Mouse (Mus musculus): ENCODE data around the gene Scp2. TPM values are rescaled to one million over a fixed set of nuclear protein-coding genes. Genes with fewer than 3 reads are reported as not detected.

The Scp2 gene
- polyA plus RNA-seq, 1 experiment from 2014 or later = 225 TPM

GRCm38 (mm10) chr4:108136938-108137337, 7.9 kb downstream of the Scp2 start:
- Histone ChIP-seq H3K4me2 (no peak overlapping the region), H3K4me1 (no peaks in the 10 kb centered on the region), H3K36me3 (no peaks in the 10 kb centered on the region), H3K9me3 (replicated peaks) (no peaks in the 10 kb centered on the region), H3K9ac (replicated peaks) (no peak overlapping the region), H3K27ac (replicated peaks) (no peak overlapping the region), H3K4me3 (replicated peaks) (no peak overlapping the region), H3K27me3 (replicated peaks) (no peaks in the 10 kb centered on the region)
- 91% methylated on average over 5 of the region's 5 CpGs for WGBS
- no peak for ATAC-seq (ENCODE audit: low FRiP score)

GRCm38 (mm10) chr4:108130452-108130851, 14.3 kb downstream of the Scp2 start:
- Histone ChIP-seq H3K27ac (replicated peaks) (no peak overlapping the region), H3K4me2 (no peak overlapping the region)
- WGBS = 93% methylated on average over 3 of the region's 3 CpGs

GRCm38 (mm10) chr4:108128339-108128738, 16.5 kb downstream of the Scp2 start:
- Histone ChIP-seq H3K36me3 (no peaks in the 10 kb centered on the region), H3K27ac (replicated peaks) (no peak overlapping the region), H3K27me3 (replicated peaks) (no peaks in the 10 kb centered on the region), H3K4me1 (no peaks in the 10 kb centered on the region), H3K4me2 (no peak overlapping the region), H3K9me3 (replicated peaks) (no peaks in the 10 kb centered on the region), H3K9ac (replicated peaks) (no peak overlapping the region), H3K4me3 (replicated peaks) (no peak overlapping the region)
- WGBS = 90% methylated on average over 2 of the region's 2 CpGs
- ATAC-seq (ENCODE audit: low FRiP score) = no peak

More at GRCm38 (mm10) chr4:108130452-108130851, 14.3 kb downstream of the Scp2 start:
- no peaks in the 10 kb centered on the region for H3K27me3 ChIP-seq (replicated peaks)
- no peak overlapping the region for H3K4me3 ChIP-seq (replicated peaks)
- H3K36me3 ChIP-seq = no peaks in the 10 kb centered on the region
- ATAC-seq (ENCODE audit: low FRiP score) = no peak
- H3K9ac ChIP-seq (replicated peaks) = no peak overlapping the region
- no peaks in the 10 kb centered on the region for H3K9me3 ChIP-seq (replicated peaks)
- no peaks in the 10 kb centered on the region for H3K4me1 ChIP-seq

- Histone ChIP-seq H3K27me3 (replicated peaks) (no peaks in the 10 kb centered on the region), H3K4me2 (no peak overlapping the region), H3K4me3 (replicated peaks) (no peak overlapping the region), H3K9ac (replicated peaks) (no peak overlapping the region), H3K27ac (replicated peaks) (no peak overlapping the region), H3K36me3 (no peaks in the 10 kb centered on the region), H3K9me3 (replicated peaks) (no peaks in the 10 kb centered on the region), H3K4me1 (no peaks in the 10 kb centered on the region)
- WGBS = 92% methylated on average over 5 of the region's 5 CpGs
- no peak for ATAC-seq (ENCODE audit: low FRiP score)
Measured at GRCm38 (mm10) chr4:108127516-108127915, 17.3 kb downstream of the Scp2 start.

- Histone ChIP-seq H3K4me1 (no peaks in the 10 kb centered on the region), H3K9me3 (replicated peaks) (no peaks in the 10 kb centered on the region), H3K36me3 (no peaks in the 10 kb centered on the region), H3K27ac (replicated peaks) (no peak overlapping the region), H3K4me3 (replicated peaks) (no peak overlapping the region), H3K9ac (replicated peaks) (no peak overlapping the region), H3K4me2 (no peak overlapping the region), H3K27me3 (replicated peaks) (no peaks in the 10 kb centered on the region)
- 92% methylated on average over 4 of the region's 4 CpGs for WGBS
- ATAC-seq (ENCODE audit: low FRiP score) = no peak
Measured at GRCm38 (mm10) chr4:108126260-108126659, 18.5 kb downstream of the Scp2 start.

- no peak overlapping the region for H3K4me2 ChIP-seq
- H3K4me3 ChIP-seq (replicated peaks) = no peak overlapping the region
- no peaks in the 10 kb centered on the region for H3K36me3 ChIP-seq
- 97% methylated on average over 1 of the region's 1 CpGs for WGBS
- no peak for ATAC-seq (ENCODE audit: low FRiP score)
- no peaks in the 10 kb centered on the region for H3K9me3 ChIP-seq (replicated peaks)
- H3K9ac ChIP-seq (replicated peaks) = no peak overlapping the region
- H3K27me3 ChIP-seq (replicated peaks) = no peaks in the 10 kb centered on the region
- no peaks in the 10 kb centered on the region for H3K4me1 ChIP-seq
- no peak overlapping the region for H3K27ac ChIP-seq (replicated peaks)
Measured at GRCm38 (mm10) chr4:108124104-108124503, 20.7 kb downstream of the Scp2 start.

GRCm38 (mm10) chr4:108117924-108118876, 26.6 kb downstream of the Scp2 start:
- Histone ChIP-seq H3K4me1 (no peaks in the 10 kb centered on the region), H3K27ac (replicated peaks) (peak overlapping the region; percentile 72), H3K4me3 (replicated peaks) (peak overlapping the region; percentile 60), H3K27me3 (replicated peaks) (no peaks in the 10 kb centered on the region), H3K36me3 (no peaks in the 10 kb centered on the region), H3K4me2 (peak overlapping the region; percentile 60), H3K9me3 (replicated peaks) (no peaks in the 10 kb centered on the region), H3K9ac (replicated peaks) (peak overlapping the region; percentile 61)
- 13% methylated on average over 45 of the region's 45 CpGs for WGBS
- peak; percentile 96 for ATAC-seq (ENCODE audit: low FRiP score)

- Histone ChIP-seq H3K9ac (replicated peaks) (no peak overlapping the region), H3K4me2 (0 out of 2 replicates have a peak overlapping the region, but pooled peaks have one; percentile 60), H3K4me1 (no peaks in the 10 kb centered on the region), H3K9me3 (replicated peaks) (no peaks in the 10 kb centered on the region), H3K36me3 (no peaks in the 10 kb centered on the region), H3K27ac (replicated peaks) (no peak overlapping the region), H3K27me3 (replicated peaks) (no peaks in the 10 kb centered on the region), H3K4me3 (replicated peaks) (peak overlapping the region; percentile 60; the same call in 1 of the 2 replicates)
- ATAC-seq (ENCODE audit: low FRiP score) = no peak
- WGBS = 91% methylated on average over 8 of the region's 8 CpGs
Measured at GRCm38 (mm10) chr4:108117488-108117887, 27.3 kb downstream of the Scp2 start.

- Histone ChIP-seq H3K9me3 (replicated peaks) (no peaks in the 10 kb centered on the region), H3K9ac (replicated peaks) (no peak overlapping the region), H3K4me1 (no peaks in the 10 kb centered on the region), H3K4me3 (replicated peaks) (no peak overlapping the region), H3K36me3 (peaks cover 6% of the 10 kb centered on the region; the same call in 1 of the 2 replicates), H3K27ac (replicated peaks) (no peak overlapping the region), H3K27me3 (replicated peaks) (no peaks in the 10 kb centered on the region), H3K4me2 (no peak overlapping the region)
- WGBS = 88% methylated on average over 2 of the region's 2 CpGs
- no peak for ATAC-seq (ENCODE audit: low FRiP score)
Measured at GRCm38 (mm10) chr4:108116466-108116865, 28.3 kb downstream of the Scp2 start.

GRCm38 (mm10) chr4:108110706-108111105, 34.1 kb downstream of the Scp2 start:
- H3K4me3 ChIP-seq (replicated peaks) = no peak overlapping the region
- no peak overlapping the region for H3K27ac ChIP-seq (replicated peaks)
- 95% methylated on average over 2 of the region's 2 CpGs for WGBS
- H3K9me3 ChIP-seq (replicated peaks) = no peaks in the 10 kb centered on the region
- H3K4me1 ChIP-seq = no peaks in the 10 kb centered on the region
- no peaks in the 10 kb centered on the region for H3K27me3 ChIP-seq (replicated peaks)
- no peak overlapping the region for H3K9ac ChIP-seq (replicated peaks)
- peaks cover 13% of the 10 kb centered on the region; the same call in 1 of the 2 replicates for H3K36me3 ChIP-seq
- no peak for ATAC-seq (ENCODE audit: low FRiP score)
- no peak overlapping the region for H3K4me2 ChIP-seq

GRCm38 (mm10) chr4:108109728-108110127, 35.1 kb downstream of the Scp2 start:
- no peaks in the 10 kb centered on the region for H3K4me1 ChIP-seq
- ATAC-seq (ENCODE audit: low FRiP score) = no peak
- WGBS = 96% methylated on average over 7 of the region's 7 CpGs
- no peaks in the 10 kb centered on the region for H3K9me3 ChIP-seq (replicated peaks)
- H3K4me2 ChIP-seq = no peak overlapping the region
- no peak overlapping the region for H3K4me3 ChIP-seq (replicated peaks)
- H3K9ac ChIP-seq (replicated peaks) = no peak overlapping the region
- H3K27ac ChIP-seq (replicated peaks) = no peak overlapping the region
- no peaks in the 10 kb centered on the region for H3K27me3 ChIP-seq (replicated peaks)
- H3K36me3 ChIP-seq = peaks cover 14% of the 10 kb centered on the region; the same call in 1 of the 2 replicates

- 83% methylated on average over 4 of the region's 4 CpGs for WGBS
- no peak within 1 kb of the TSS for H3K4me2 ChIP-seq
- no peak within 1 kb of the TSS for H3K4me3 ChIP-seq (replicated peaks)
- no peaks in the 10 kb centered on the region for H3K27me3 ChIP-seq (replicated peaks)
- H3K9ac ChIP-seq (replicated peaks) = no peak within 1 kb of the TSS
- no peak within 1 kb of the TSS for H3K27ac ChIP-seq (replicated peaks)
- H3K36me3 ChIP-seq = 0 out of 2 replicates have a peak, but pooled peaks cover 4% of the 10 kb centered on the region
- ATAC-seq (ENCODE audit: low FRiP score) = no peak
- H3K9me3 ChIP-seq (replicated peaks) = no peaks in the 10 kb centered on the region
- H3K4me1 ChIP-seq = no peaks in the 10 kb centered on the region
Measured at GRCm38 (mm10) chr4:108096345-108096744, 48.5 kb downstream of the Scp2 start, which contains the start of gene Podn. Gene Podn, minus strand, starts transcription at chr4:108096445.

Measured in neural tube, embryonic 15.5 days (tissue).